Mouse (Mus musculus): ENCODE measurements around the gene Olfr322.

GRCm38 (mm10) chr11:58626146-58626545, 32.4 kb upstream of the Olfr322 start:
- TF ChIP-seq CTCF (IDR thresholded peaks at IDR 0.05; ENCODE audit: low read depth) (no peak), EP300 (optimal IDR thresholded peaks at IDR 0.05) (no peak)
